Mouse (Mus musculus): Measurements from ENCODE around the gene Wdr38. TPM values are rescaled to one million over a fixed set of nuclear protein-coding genes. Genes with fewer than 3 reads are reported as not detected.
"Not testable (repeated sequence)": the region's sequence is repeated elsewhere in the genome, so short reads cannot be mapped to it uniquely, and the experiment has no call there.

The Wdr38 gene
- total RNA-seq, 2 experiments from 2014 or later = 0.44 to 0.47 TPM

- DNase-seq (ENCODE audit: low spot score in 2 of 2) = no peak
Observed at GRCm38 (mm10) chr2:38992004-38992403, 5.3 kb upstream of the Wdr38 start.

- no peak for DNase-seq (ENCODE audit: low spot score in 2 of 2)
Observed at GRCm38 (mm10) chr2:38992452-38992851, 4.8 kb upstream of the Wdr38 start.

GRCm38 (mm10) chr2:38999381-38999780 lies 2.1 kb downstream of the Wdr38 start:
- DNase-seq (ENCODE audit: low spot score in 2 of 2) = no peak

GRCm38 (mm10) chr2:38999910-39000586 lies 2.8 kb downstream of the Wdr38 start:
- no peak for DNase-seq (ENCODE audit: low spot score in 2 of 2)

- no peak for DNase-seq (ENCODE audit: low spot score in 2 of 2)
Observed at GRCm38 (mm10) chr2:39000587-39000919, 3.3 kb downstream of the Wdr38 start.

- DNase-seq (ENCODE audit: low spot score in 2 of 2) = no peak
Observed at GRCm38 (mm10) chr2:39001866-39002265, 4.6 kb downstream of the Wdr38 start.

GRCm38 (mm10) chr2:39003106-39003505 lies 5.8 kb downstream of the Wdr38 start:
- DNase-seq (ENCODE audit: low spot score in 2 of 2) = no peak

GRCm38 (mm10) chr2:39003512-39003911 lies 6.2 kb downstream of the Wdr38 start:
- no peak for DNase-seq (ENCODE audit: low spot score in 2 of 2)

- DNase-seq (ENCODE audit: low spot score in 2 of 2) = no peak
Observed at GRCm38 (mm10) chr2:39004372-39004771, 7.1 kb downstream of the Wdr38 start.

GRCm38 (mm10) chr2:39004880-39005435 lies 7.7 kb downstream of the Wdr38 start, which contains the start of gene Arpc5l:
TSS of gene Arpc5l (plus strand) at chr2:39005348.
- peak; percentile 90 to 94 for DNase-seq (ENCODE audit: low spot score in 2 of 2)

GRCm38 (mm10) chr2:39005574-39006079 lies 8.4 kb downstream of the Wdr38 start, which contains the start of gene Rpl35:
TSS of gene Rpl35 (minus strand) at chr2:39005624.
- peak; percentile 36 to 42 for DNase-seq (ENCODE audit: low spot score in 2 of 2)

GRCm38 (mm10) chr2:39006149-39006730 lies 9.0 kb downstream of the Wdr38 start:
- DNase-seq (ENCODE audit: low spot score in 2 of 2) = no peak

GRCm38 (mm10) chr2:39007865-39008264 lies 10.6 kb downstream of the Wdr38 start:
- peak; percentile 94 to 96 for DNase-seq (ENCODE audit: low spot score in 2 of 2)

GRCm38 (mm10) chr2:39008350-39008851 lies 11.1 kb downstream of the Wdr38 start:
- DNase-seq (ENCODE audit: low spot score in 2 of 2) = no peak

GRCm38 (mm10) chr2:39008954-39009365 lies 11.7 kb downstream of the Wdr38 start:
- peak; percentile 30 to 53 for DNase-seq (ENCODE audit: low spot score in 2 of 2)

- not testable (repeated sequence) for DNase-seq (ENCODE audit: low spot score in 2 of 2)
Observed at GRCm38 (mm10) chr2:39010144-39010543, 12.9 kb downstream of the Wdr38 start.

- no peak for DNase-seq (ENCODE audit: low spot score in 2 of 2)
Observed at GRCm38 (mm10) chr2:39011264-39011663, 14.0 kb downstream of the Wdr38 start.

- no peak for DNase-seq (ENCODE audit: low spot score in 2 of 2)
Observed at GRCm38 (mm10) chr2:39011971-39012370, 14.7 kb downstream of the Wdr38 start.

- no peak for DNase-seq (ENCODE audit: low spot score in 2 of 2)
Observed at GRCm38 (mm10) chr2:39012768-39013279, 15.5 kb downstream of the Wdr38 start.

GRCm38 (mm10) chr2:39016581-39016980 lies 19.3 kb downstream of the Wdr38 start:
- DNase-seq (ENCODE audit: low spot score in 2 of 2) = no peak

- DNase-seq (ENCODE audit: low spot score in 2 of 2) = no peak
Observed at GRCm38 (mm10) chr2:39020004-39020403, 22.7 kb downstream of the Wdr38 start.

- DNase-seq (ENCODE audit: low spot score in 2 of 2) = no peak
Observed at GRCm38 (mm10) chr2:39031611-39032010, 34.3 kb downstream of the Wdr38 start.
